Comparison of ENCODE assay signal across 19 mouse cellular contexts in the genomic region with DNA sequence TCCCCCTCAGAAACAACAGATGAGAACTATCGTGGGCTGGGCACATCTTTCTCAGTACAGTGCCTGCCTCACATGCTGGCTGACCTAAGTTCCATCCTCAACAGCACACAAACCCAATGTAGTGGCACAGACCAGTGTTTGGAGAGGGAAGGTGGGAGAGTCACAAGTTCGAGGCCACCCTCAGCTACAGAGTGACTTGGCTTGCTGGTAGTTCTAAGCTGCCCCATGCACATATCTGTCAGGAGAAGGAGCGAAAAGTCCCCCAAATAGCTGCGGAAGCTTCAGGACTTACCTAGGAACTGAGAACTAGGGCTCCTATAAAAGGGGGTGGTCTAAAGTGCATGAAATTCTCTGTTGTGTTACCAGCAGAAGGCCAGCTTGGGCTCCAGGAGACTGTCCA. TPM values are rescaled to one million over a fixed set of nuclear protein-coding genes. Genes with fewer than 3 reads are reported as not detected.
"Had no signal": no experiment of that assay in that cellular context is flagged by ENCODE, and none has a peak within 500 bp of the region (broad histone marks: within the 10 kb centered on the region; RNA-seq: fewer than 3 reads in every experiment).

No protein-coding gene starts in this region.

- H3K9ac ChIP-seq: lung, embryonic 14.5 days; midbrain, embryonic 12.5 days; neural tube, embryonic 13.5 days; neural tube, embryonic 15.5 days; stomach, embryonic 15.5 days had no signal

- H3K36me3 ChIP-seq: midbrain, embryonic 10.5 days; midbrain, embryonic 12.5 days; neural tube, embryonic 13.5 days; neural tube, embryonic 15.5 days; stomach, embryonic 15.5 days had no signal

- DNase-seq: lung, adult 18-20 months; lung, postnatal 10 days; lung, postnatal 4 days; midbrain, embryonic 14.5 days; right cerebral cortex, postnatal 14 days; thymus, adult 18-20 months; thymus, postnatal 25 days; thymus, postnatal 4 days had no signal

- H3K4me1 ChIP-seq: midbrain, embryonic 12.5 days; neural tube, embryonic 13.5 days; neural tube, embryonic 15.5 days; stomach, embryonic 15.5 days had no signal

- H3K4me3 ChIP-seq: midbrain, embryonic 10.5 days; midbrain, embryonic 12.5 days; myocyte; neural tube, embryonic 13.5 days; neural tube, embryonic 15.5 days; stomach, embryonic 15.5 days had no signal

- H3K9me3 ChIP-seq: midbrain, embryonic 10.5 days; midbrain, embryonic 12.5 days; neural tube, embryonic 13.5 days; neural tube, embryonic 15.5 days; stomach, embryonic 15.5 days had no signal

- H3K4me2 ChIP-seq: lung, embryonic 14.5 days; midbrain, embryonic 12.5 days; neural tube, embryonic 13.5 days; neural tube, embryonic 15.5 days; stomach, embryonic 15.5 days had no signal

- H3K27ac ChIP-seq: midbrain, embryonic 10.5 days; midbrain, embryonic 12.5 days; neural tube, embryonic 13.5 days; neural tube, embryonic 15.5 days; stomach, embryonic 15.5 days had no signal

RNA-seq across cellular contexts. Expression of a gene that starts 14.3 kb away (rescaled TPM):
- total RNA-seq: megakaryocyte, adult 5-6 weeks; megakaryocyte-erythroid progenitor cell, adult 5-6 weeks had no signal
- polyA plus RNA-seq: liver, embryonic 16.5 days; lung, embryonic 14.5 days; spleen, adult 2 months had no signal
